Mouse (Mus musculus) layer of hippocampus, postnatal 36 days (tissue): ENCODE measurements around the gene Dok5. TPM values are rescaled to one million over a fixed set of nuclear protein-coding genes. Genes with fewer than 3 reads are reported as not detected.

Source experiments
- total RNA-seq, 2 experiments: library from RNA; stranded (reverse); gene quantifications; 2 replicates each; pipeline ENCODE4 v1.2.3; 2021

Gene Dok5
- total RNA-seq, 2 experiments from 2014 or later = 14.6 to 15.6 TPM

Other genes with a start within 250 kb of the Dok5 start
- 10 to 100 TPM; 31.0 to 31.7 TPM for gene Pfdn4, start 235.4 kb upstream of the Dok5 start, total RNA-seq
- gene Cyp24a1, start 234.7 kb upstream of the Dok5 start, total RNA-seq = not detected
- not detected for gene 4930470P17Rik, start 129.8 kb upstream of the Dok5 start, total RNA-seq